Mouse (Mus musculus) lung, embryonic 16.5 days (tissue): ENCODE results near the gene Mthfsd. TPM values are rescaled to one million over a fixed set of nuclear protein-coding genes. Genes with fewer than 3 reads are reported as not detected.
A peak's percentile ranks its signal among the peaks of the same experiment; 100 is the strongest.
"Not testable (repeated sequence)": the region's sequence is repeated elsewhere in the genome, so short reads cannot be mapped to it uniquely, and the experiment has no call there.

Experiments
- ATAC-seq: fragments of 200-750 bp; cut with Nextera tagmentation; 2 replicates; pipeline ENCODE4 v1.8.0; 2017; ENCODE audit warnings: low read depth, mild to moderate bottlenecking, moderate library complexity
- H3K27ac ChIP-seq: fragments of 300-500 bp; sonication (generic); 2 replicates; pipeline ENCODE4 v1.5.1; 2014; ENCODE audit warnings: mild to moderate bottlenecking, control low read depth, low read length
- H3K27me3 ChIP-seq: fragments of 300-500 bp; sonication (generic); 2 replicates; pipeline ENCODE4 v1.6.1; 2014; ENCODE audit warnings: low read depth, low read length, mixed read lengths; ENCODE audit not compliant: control insufficient read depth, insufficient read depth
- H3K36me3 ChIP-seq: fragments of 300-500 bp; sonication (generic); 2 replicates; pipeline ENCODE4 v1.6.1; 2014; ENCODE audit warnings: low read length; ENCODE audit not compliant: control insufficient read depth, insufficient read depth
- H3K4me1 ChIP-seq: fragments of 300-500 bp; sonication (generic); replicated peaks from 2 replicates; pipeline ENCODE4 v1.6.1; 2014; ENCODE audit warnings: low read length, mixed read lengths; ENCODE audit not compliant: control insufficient read depth, insufficient read depth
- H3K4me2 ChIP-seq: fragments of 300-500 bp; sonication (generic); 2 replicates; pipeline ENCODE4 v1.6.1; 2014; ENCODE audit warnings: low read depth, low read length, control low read depth
- H3K4me3 ChIP-seq: fragments of 300-500 bp; sonication (generic); 2 replicates; pipeline ENCODE4 v1.5.1; 2014; ENCODE audit warnings: mild to moderate bottlenecking, low read length, control low read depth
- H3K9ac ChIP-seq: fragments of 300-500 bp; sonication (generic); 2 replicates; pipeline ENCODE4 v1.6.1; 2014; ENCODE audit warnings: low read length, control low read depth
- H3K9me3 ChIP-seq: fragments of 300-500 bp; sonication (generic); 2 replicates; pipeline ENCODE4 v1.6.1; 2016; ENCODE audit warnings: low read length; ENCODE audit not compliant: control insufficient read depth
- WGBS: fragments of 180-500 bp; shearing (Covaris S2); extraction: QIAGEN DNeasy Blood & Tissue Kit; methylation state at CpG from one replicate; pipeline ENCODE4 v1.1.7; 2014; 5-methylcytosine and 5-hydroxymethylcytosine counted together
- polyA plus RNA-seq: library from polyadenylated mRNA; unstranded; fragments of >200 nt; fragmentation: Nextera tagmentation; extraction: Ambion mirVana; gene quantifications from 2 replicates; pipeline ENCODE4 v1.2.1, GENCODE M21; 2015

The Mthfsd gene
- polyA plus RNA-seq = 50.6 and 59.2 TPM in 2 replicates

DNA sequence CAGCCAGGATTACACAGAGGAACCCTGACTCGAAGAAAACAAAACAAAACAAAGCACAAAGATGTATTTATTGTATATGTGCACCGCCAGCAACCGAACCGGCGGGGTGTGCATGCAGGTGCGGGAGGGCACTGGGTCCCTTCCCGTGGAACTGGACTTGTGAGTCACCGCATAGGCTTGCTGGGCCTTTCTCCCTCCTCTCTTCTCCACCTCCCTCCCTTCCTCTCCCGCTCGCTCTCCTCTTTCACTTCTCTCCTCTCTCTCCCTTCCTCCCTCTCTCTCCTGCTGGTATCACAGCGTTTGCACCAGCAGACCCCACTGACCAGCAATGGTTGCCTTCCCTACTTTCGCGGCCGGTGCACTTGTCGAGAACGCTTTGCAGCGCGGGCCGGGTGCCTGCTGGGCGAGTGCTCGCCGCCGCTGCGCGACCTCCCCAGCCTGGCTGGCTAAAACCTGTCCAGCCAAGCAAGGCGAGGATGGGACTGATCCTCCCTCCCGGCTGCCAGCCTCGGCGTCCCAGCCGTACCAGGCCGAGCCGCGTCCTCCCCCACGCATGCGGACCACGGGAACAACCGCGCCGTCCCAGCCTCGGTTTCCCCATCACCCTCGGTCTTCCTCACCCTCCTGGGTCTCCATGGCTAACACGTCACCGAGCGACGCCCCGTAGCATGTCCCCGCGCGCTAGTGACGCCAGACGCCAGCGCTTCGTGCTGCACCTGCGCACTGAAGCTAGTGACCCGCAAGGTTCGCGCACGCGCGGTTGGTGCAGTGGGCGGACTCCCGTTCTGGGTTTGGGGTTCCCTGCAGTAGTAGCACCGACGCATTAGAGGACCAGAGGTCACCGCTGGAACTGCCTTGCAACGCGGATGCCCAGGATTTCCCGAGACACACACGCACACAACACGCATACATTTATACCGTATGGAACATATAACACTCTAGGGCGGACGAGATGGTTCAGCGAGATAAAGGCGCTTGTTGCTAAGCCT lies at the start of gene Mthfsd:
Mthfsd (minus strand) TSS at position 725 of the 989 bp plus-strand sequence.
- Histone ChIP-seq H3K27me3 (peaks cover 3% of the 10 kb centered on the region), H3K4me2 (peak within 1 kb of the TSS; percentile 89), H3K4me1 (peaks cover 8% of the 10 kb centered on the region), H3K27ac (peak within 1 kb of the TSS; percentile 67), H3K9ac (peak within 1 kb of the TSS; percentile 96), H3K9me3 (no peaks in the 10 kb centered on the region), H3K36me3 (peaks cover 3% of the 10 kb centered on the region), H3K4me3 (peak within 1 kb of the TSS; percentile 90)
- ATAC-seq = peak; percentile 93
- under 1% methylated on average over 75 of the region's 75 CpGs for WGBS

DNA sequence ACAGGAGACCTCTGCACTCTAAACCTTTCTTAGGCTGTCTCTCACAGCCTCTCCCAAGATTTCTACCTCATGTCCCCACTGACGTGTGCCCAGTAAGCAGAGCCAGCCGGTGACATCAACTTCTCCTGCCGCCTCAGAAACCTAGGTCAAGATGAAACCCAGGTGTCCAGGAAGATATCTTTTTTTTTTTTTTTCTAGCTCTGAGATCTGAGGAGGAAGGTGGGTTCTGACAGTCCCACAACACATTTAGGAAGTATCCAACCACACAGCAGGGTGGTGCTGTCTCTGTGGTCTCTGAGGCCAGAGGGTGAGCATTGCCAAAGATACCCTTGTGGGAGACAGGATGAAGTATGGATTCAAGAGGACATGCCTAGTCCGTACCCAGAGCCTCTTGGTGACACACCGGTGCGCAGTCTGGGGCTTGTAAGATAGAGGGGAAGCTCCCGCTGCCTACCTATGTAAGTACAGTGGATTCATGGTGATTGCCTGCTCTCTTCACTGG lies 48.8 kb upstream of the Mthfsd start:
- Histone ChIP-seq H3K9me3 (no peaks in the 10 kb centered on the region), H3K9ac (no peak overlapping the region), H3K4me2 (no peak overlapping the region), H3K36me3 (no peaks in the 10 kb centered on the region), H3K4me1 (no peaks in the 10 kb centered on the region), H3K4me3 (no peak overlapping the region), H3K27ac (no peak overlapping the region), H3K27me3 (no peaks in the 10 kb centered on the region; the same call in 1 of the 2 replicates)
- 84% methylated on average over 7 of the region's 7 CpGs for WGBS
- no peak for ATAC-seq

DNA sequence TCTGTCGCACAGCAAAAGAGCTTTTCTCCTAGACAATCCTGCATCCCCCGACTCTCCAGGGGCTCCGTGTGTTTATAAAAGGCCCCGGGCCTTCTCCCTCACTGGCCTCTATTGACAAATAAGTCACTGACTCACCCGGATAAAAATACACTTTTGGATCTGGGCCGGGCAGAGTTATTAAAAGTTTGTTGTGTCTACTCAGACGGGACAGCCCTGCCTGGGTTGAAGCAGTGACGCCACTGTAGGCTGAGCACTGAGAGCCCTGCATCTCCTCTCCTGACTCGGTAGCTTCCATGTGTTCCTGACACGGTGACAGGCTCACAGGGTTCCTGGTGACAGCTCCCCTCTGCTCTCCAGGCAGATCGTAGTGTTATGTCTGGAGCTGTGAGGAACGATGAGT lies 44.2 kb upstream of the Mthfsd start:
- no peaks in the 10 kb centered on the region for H3K9me3 ChIP-seq
- no peaks in the 10 kb centered on the region for H3K4me1 ChIP-seq
- ATAC-seq = peak; percentile 93
- H3K4me2 ChIP-seq = no peak overlapping the region
- peak overlapping the region; percentile 13; the same call in 1 of the 2 replicates for H3K27ac ChIP-seq
- WGBS = 34% methylated on average over 12 of the region's 12 CpGs
- no peaks in the 10 kb centered on the region for H3K36me3 ChIP-seq
- peaks cover 7% of the 10 kb centered on the region; the same call in 1 of the 2 replicates for H3K27me3 ChIP-seq
- H3K4me3 ChIP-seq = no peak overlapping the region
- H3K9ac ChIP-seq = no peak overlapping the region

DNA sequence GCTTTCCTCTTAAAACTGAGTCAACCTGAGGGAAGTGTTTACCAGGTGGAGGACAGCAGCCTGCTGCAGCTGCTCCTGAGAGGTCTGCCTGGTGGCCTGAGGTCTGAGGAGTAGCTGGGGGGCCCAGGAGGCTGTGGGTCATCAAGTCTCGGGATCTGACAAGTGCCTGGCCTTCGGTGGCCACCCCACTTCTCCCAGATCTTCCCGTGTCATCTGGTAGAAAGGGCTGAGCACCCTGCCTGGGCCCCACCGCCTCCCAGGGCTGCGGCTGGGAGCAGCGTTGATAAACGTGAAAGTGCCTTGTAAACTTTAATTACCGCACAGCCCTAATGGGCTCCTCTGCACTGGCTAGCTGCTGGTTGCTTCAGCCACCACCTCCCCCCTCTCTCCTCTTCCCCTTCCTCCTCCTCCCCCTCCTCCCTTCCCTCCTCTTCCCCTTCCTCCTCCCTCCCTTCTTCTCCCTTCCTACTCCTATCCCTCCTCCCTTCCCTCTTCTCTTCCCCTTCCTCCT lies 40.4 kb upstream of the Mthfsd start:
- no peak overlapping the region for H3K9ac ChIP-seq
- H3K27me3 ChIP-seq = peaks cover 7% of the 10 kb centered on the region; the same call in 1 of the 2 replicates
- no peaks in the 10 kb centered on the region for H3K9me3 ChIP-seq
- H3K4me3 ChIP-seq = no peak overlapping the region
- no peaks in the 10 kb centered on the region for H3K36me3 ChIP-seq
- WGBS = 9% methylated on average over 8 of the region's 8 CpGs
- ATAC-seq = no peak
- no peaks in the 10 kb centered on the region for H3K4me1 ChIP-seq
- no peak overlapping the region for H3K27ac ChIP-seq
- no peak overlapping the region for H3K4me2 ChIP-seq

DNA sequence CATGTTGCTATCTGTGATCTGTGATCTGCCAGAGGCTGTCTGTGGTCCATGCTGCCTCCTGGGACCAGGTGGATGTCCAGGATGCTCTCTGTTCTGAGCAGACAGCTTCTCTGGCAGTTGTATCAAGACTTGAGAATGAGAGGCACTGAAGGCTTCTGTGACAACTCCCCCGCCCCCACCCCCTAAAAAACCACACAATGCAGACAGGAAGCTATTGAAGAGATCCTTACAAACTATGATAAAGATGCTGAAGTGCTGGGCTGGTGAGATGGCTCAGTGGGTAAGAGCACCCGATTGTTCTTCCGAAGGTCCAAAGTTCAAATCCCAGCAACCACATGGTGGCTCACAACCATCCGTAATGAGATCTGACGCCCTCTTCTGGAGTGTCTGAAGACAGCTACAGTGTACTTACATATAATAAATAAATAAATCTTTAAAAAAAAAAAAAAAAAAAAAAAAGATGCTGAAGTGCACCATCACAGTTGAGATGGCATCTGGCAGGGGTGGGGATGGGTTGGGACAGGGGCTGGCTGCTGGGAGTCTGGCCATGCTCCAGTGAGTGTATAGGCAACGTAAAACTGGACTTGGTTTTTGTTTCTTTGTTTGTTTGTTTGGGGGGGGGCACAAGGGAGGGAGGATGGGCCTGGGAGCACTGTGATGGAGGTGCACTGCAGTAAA lies 37.4 kb upstream of the Mthfsd start:
- 57% methylated on average over 4 of the region's 6 CpGs for WGBS
- not testable (repeated sequence) for ATAC-seq, H3K27ac ChIP-seq, H3K4me3 ChIP-seq, H3K4me2 ChIP-seq, H3K4me1 ChIP-seq, H3K9ac ChIP-seq, H3K36me3 ChIP-seq, H3K9me3 ChIP-seq
- H3K27me3 ChIP-seq = peaks cover 15% of the 10 kb centered on the region; the same call in 1 of the 2 replicates

DNA sequence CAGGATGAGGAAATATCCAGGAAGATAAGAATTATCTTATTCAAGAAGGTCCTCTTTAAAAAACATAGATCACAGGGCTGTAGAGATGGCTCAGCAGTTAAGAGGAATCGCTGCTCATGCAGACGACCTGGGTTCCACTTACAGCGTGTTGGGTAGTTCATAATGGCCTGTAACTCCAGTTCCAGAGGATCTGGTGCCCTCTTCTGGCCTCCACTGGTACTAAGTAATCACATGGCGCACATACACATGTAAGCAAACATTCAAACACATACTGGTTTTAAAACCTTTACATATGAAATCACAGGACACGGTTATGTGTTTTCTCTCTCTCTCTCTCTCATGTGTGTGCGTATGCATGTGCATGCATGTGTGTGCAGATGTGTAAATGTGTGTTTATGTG lies 28.7 kb upstream of the Mthfsd start:
- Histone ChIP-seq H3K27me3 (peaks cover under 1% of the 10 kb centered on the region; the same call in 1 of the 2 replicates), H3K4me1 (no peaks in the 10 kb centered on the region), H3K36me3 (no peaks in the 10 kb centered on the region), H3K9me3 (peaks cover 4% of the 10 kb centered on the region), H3K4me2 (no peak overlapping the region), H3K9ac (no peak overlapping the region), H3K27ac (no peak overlapping the region), H3K4me3 (no peak overlapping the region)
- WGBS = 92% methylated on average over 6 of the region's 6 CpGs
- ATAC-seq = no peak

DNA sequence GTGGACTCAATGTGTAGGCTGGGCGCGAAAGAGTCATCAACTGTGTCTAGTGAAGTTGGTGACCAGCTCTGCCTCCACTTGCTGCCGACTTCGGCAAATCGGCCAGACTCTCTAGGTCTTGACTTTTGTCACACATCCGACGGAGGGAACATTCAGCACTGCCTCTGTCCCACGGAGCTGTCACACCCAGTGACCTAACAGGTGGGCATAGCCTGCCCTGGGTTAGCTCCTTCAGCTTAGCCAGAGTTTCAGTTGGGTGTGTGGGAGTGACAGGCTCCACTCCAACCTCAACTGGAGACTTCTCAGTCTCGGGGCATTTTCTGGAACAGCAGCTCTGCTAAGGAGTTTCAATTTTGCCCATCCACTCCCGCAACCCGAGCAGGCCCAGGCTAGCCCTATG lies 26.3 kb upstream of the Mthfsd start:
- peaks cover 17% of the 10 kb centered on the region for H3K27me3 ChIP-seq
- no peak for ATAC-seq
- H3K36me3 ChIP-seq = no peaks in the 10 kb centered on the region
- H3K4me3 ChIP-seq = no peak overlapping the region
- 84% methylated on average over 11 of the region's 11 CpGs for WGBS
- no peak overlapping the region for H3K27ac ChIP-seq
- H3K9me3 ChIP-seq = peaks cover 4% of the 10 kb centered on the region
- H3K4me1 ChIP-seq = no peaks in the 10 kb centered on the region; the same call in 1 of the 2 replicates
- H3K4me2 ChIP-seq = no peak overlapping the region
- no peak overlapping the region for H3K9ac ChIP-seq

DNA sequence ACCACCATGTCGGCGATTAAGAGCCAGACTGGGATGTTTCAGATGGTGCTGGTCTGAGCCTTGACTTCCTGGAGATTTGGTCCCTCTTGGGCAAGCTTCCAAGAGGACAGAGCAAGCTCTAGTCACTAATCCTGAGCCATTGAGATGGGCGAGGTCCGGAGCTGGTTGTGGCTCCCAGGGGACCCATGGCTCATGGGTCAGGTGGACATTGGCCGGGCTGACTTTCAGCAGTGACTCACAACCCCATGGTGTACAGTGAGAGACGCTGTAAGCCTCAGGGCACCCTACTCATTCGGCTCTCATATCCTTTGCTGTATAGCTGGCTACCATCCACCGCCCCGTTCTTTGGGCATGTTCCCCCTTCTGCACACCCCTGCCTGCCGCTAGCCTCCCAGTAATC lies 25.9 kb upstream of the Mthfsd start:
- ATAC-seq = 0 out of 2 replicates have a peak, but pooled peaks have one; percentile 18
- Histone ChIP-seq H3K9me3 (peaks cover 4% of the 10 kb centered on the region), H3K4me3 (no peak overlapping the region), H3K9ac (no peak overlapping the region), H3K4me2 (no peak overlapping the region), H3K27me3 (peaks cover 21% of the 10 kb centered on the region), H3K27ac (no peak overlapping the region), H3K4me1 (no peaks in the 10 kb centered on the region; the same call in 1 of the 2 replicates), H3K36me3 (no peaks in the 10 kb centered on the region)
- 91% methylated on average over 10 of the region's 10 CpGs for WGBS
